Mouse (Mus musculus): ENCODE measurements around the gene Lrrc61. TPM values are rescaled to one million over a fixed set of nuclear protein-coding genes. Genes with fewer than 3 reads are reported as not detected.
A peak's percentile ranks its signal among the peaks of the same experiment; 100 is the strongest.

The Lrrc61 gene
- total RNA-seq, 2 experiments from 2014 or later: 13.2 to 15.4 TPM

DNA sequence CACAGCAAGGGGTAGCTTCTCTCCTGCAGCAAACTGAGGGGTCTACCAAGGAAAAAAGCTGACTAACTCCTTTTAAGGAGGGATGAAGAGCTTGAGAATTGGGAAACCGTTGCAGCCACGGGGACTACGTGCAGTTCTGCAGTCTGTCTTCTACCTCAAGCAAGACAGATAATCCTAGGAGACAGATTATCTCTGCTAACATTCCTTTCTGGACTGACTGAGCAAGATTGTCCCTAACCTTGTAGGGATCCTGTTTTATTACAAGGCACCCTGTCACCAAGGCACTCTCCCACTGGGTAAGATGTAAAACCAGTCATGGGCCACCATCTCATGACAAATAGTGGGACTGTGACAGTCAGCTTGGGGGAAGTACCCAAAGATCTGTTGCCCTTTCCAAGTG, 26.7 kb downstream of the Lrrc61 start:
- intact Hi-C loops (cut with DNase I; ENCODE audit: low total_unique reads): loop anchor here (5.0 kb wide), 1 partner anchor 61 kb away; no protein-coding TSS in a partner anchor
- no peak for DNase-seq

DNA sequence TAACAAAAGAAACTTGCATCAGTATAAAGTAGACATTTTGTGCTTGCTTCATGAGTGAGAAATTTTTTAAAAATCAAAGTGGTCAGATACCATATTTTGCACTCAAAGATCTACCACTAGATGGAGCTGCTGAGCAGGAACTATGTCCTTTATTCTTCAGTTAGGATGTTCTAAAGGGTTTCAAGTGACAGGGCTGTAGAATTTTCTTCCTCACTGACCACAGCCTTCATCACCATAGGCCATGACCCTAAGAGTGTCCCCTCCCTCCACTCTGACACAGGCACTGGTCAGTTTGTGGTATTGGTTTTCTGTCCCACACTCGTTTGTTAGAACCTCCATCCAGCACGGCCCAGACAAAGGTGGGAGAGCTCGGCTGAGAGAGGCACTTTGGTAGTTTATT, 27.4 kb downstream of the Lrrc61 start:
- intact Hi-C loops (cut with DNase I; ENCODE audit: low total_unique reads): loop anchor here (5.0 kb wide), 1 partner anchor 60 kb away; no protein-coding TSS in a partner anchor
- no peak for DNase-seq

DNA sequence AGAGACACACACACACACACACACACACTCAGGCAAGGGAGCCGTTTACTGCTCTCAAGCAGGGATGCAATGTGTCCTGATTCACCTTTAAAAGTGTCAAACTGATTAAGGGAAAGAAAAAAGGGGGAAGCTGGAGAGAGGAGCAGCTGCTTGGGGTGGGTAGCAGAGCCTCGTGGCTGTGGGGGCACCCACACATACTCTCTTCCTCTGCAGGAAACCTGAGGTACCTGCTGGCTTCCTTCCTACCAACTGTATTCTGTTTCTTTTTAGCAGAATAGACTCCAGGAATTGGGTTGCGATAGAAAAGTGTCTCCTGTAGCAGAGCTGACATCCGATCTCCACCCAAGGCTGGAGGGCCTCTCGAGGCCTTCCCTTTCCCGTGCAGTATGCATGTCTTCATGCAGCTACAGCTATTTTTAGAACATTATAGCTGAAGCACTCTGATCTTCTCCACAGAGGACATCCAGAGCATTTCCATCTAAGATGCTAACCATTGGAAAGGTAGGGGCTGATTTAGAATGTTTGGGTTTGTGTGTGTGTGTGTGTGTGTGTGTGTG, 34.7 kb downstream of the Lrrc61 start, which contains the start of gene Gm45021:
Gene Gm45021, plus strand, starts transcription at position 417 of the 557 bp plus-strand sequence.
- intact Hi-C loops (cut with DNase I; ENCODE audit: low total_unique reads): no loop called here
- DNase-seq: no peak

DNA sequence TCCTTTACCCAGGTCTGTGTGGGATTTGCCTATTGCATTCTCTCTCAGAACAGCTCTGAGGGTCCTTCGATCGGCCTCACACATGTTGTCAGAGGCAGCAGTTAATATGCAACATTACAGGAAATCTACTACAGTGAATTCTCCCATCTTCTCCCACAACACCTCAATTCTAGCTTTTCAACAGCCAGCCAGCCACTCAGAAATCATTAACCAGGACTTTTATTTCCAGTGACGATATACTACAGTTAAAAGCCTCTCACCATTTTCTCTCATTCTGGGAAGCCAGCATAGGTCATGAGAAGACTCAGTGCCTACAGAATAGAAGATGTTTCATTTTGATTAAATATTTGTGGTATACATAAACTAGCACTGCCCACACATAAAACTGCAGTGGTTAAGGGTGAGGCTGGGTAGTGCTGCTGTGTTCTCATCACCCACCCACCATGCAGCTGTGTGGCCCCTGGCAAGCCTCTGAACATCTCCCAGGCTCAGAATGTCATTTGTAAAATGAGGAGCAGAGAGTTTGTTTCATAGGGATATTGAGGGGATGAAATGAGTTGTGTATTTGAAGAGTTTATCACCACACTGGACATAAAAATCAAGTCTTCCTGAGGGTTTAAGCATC, 36.7 kb downstream of the Lrrc61 start:
- intact Hi-C loops (cut with DNase I; ENCODE audit: low total_unique reads): loop anchor here (5.0 kb wide), 1 partner anchor 44 kb away; no protein-coding TSS in a partner anchor

DNA sequence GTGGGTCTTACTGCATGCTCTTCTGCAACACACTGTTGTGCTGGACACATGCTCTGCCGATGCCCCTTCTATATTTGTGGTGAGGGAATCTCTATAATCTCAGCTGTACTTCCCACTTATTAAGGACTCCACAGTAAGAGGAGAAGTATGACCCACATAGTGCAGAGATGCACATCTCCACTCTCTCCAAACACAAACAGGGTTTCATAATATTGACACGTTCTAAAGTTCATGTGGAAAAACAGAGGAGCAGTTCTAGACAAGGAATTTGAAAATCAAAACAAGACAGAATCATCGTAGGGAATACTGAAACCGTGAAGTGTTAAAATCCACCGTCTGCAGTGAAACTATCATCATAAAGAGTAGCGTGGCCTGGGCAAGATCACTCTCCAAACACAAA, 37.3 kb downstream of the Lrrc61 start:
- intact Hi-C loops (cut with DNase I; ENCODE audit: low total_unique reads): loop anchor here (5.0 kb wide), 1 partner anchor 45 kb away; no protein-coding TSS in a partner anchor
- no peak for DNase-seq

More for the DNA sequence above, 36.7 kb downstream of the Lrrc61 start:
- DNase-seq: no peak

DNA sequence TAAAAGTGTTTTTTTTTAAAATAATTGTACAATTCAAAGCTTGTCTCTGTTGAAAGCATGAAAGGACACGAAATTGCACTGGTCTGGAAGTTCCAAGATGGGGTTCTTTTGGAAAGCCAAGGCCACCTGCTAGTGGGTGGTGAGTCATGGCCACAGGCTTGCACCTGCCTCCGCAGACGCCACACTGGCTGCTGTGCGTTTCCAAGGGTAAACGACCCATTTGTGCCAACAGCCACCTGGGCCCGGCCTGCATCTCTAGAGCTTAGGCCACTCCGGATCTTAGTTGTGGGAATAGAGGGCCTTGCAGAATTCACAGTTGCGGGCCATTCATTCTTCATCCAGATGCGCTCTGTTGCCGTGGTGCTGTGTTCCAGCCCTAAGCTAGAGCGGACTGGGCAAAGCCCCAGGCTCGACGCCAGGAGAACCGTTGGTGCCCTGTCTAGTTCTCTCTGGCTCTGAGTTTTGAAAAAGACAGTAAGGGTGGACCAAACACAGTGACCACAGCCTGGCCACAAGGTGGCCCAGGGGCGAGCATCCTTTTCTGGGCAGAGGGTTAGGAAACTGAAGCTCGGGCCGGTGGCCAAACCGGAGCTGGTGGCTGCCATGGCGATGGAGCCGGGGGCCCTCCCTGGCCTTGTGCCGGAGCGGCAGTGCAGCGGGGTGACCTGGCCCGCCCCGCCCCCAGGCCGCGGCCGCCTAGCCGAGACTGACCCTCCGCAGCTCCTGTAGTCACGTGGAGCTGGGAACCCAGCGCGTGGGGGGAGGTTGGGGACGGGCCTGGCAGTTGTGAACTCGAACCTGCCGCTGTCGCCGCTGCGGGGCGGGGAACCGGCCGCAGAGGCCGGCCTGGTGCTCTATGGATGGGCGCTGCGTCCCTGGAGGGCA, 38.8 kb downstream of the Lrrc61 start, which contains the start of the genes Repin1 and Gm44965:
Gene Repin1, plus strand, starts transcription at position 726 of the 885 bp plus-strand sequence.
Gene Gm44965, plus strand, starts transcription at position 784 of the 885 bp plus-strand sequence.
- intact Hi-C loops (cut with DNase I; ENCODE audit: low total_unique reads): loop anchor here (5.0 kb wide), 1 partner anchor 46 kb away; no protein-coding TSS in a partner anchor
- peak; percentile 96 for DNase-seq

DNA sequence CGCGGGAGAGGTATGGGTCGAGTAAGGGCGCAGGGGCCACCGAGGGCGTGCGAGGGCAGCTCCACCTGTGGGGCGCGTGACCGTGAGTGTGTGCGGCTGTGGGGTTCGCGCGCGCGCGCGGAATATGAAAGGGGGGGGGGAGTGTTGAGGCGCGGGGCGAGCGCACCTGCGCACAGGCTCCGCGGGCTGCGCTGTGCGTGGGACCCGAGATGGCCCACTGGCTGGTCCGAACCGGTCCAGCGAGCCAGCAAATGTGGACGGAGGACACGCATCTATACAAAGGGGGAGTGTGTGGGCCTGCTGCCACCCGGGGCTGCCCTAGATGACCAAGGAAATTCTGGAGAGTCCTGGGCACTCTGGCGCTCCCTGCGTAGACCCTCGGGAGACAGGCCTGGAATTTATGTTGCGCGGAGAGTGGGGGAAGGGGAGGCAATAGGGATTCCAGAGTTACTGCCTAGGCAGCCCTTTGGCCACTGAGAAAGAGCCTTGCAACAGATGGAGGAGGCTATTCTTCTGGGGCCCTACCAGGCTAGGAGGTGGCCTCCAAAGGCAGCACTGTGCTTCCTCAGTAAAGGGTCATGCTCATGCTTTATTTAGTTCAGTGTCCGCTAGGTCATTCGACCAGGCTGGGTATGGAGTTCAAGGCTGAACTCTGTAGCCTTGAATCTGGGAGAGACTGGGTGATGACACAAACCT, 39.6 kb downstream of the Lrrc61 start:
- peak; percentile 34 for DNase-seq
- intact Hi-C loops (cut with DNase I; ENCODE audit: low total_unique reads): loop anchor here (5.0 kb wide), 1 partner anchor 47 kb away; no protein-coding TSS in a partner anchor

DNA sequence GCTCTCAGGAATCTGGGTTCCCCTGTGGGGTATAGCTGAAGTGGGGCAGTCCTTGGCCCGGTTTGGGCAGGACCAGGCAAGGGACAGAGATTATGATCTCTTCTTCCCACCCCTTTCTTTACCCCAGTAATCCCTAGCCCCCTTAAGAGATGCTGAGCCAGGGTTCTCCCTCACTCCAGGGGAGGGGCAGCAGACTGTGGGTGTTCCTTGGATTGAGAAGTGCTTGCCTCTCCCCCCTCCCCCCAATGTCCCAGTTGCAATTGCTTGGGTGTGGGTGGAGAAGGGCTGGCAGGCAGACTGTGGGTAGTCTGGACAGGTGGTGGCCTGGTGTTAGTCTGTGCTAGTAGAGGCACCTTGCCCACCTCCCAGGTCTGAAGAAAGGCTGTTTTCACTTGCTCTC, 40.7 kb downstream of the Lrrc61 start:
- intact Hi-C loops (cut with DNase I; ENCODE audit: low total_unique reads): no loop called here
- DNase-seq: peak; percentile 9

DNA sequence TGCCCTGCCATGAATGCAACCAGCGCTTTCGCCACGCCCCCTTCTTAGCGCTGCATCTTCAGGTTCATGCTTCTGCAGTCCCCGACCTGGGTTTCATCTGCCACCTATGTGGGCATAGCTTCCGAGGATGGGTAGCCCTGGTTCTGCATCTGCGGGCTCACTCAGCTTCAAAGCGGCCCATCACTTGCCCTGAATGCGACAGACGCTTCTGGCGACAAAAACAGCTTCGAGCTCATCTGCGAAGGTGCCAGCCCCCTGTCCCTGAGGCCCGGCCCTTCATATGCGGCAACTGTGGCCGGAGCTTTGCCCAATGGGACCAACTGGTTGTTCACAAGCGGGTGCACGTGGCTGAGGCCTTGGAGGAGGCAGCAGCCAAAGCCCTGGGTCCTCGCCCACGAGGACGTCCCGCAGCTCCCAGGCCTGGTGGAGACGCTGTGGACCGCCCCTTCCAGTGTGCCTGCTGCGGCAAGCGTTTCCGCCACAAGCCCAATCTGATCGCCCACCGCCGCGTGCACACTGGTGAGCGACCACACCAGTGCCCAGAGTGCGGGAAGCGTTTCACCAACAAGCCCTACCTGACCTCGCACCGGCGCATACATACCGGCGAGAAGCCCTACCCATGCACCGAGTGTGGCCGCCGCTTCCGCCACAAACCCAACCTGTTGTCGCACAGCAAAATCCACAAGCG, 42.1 kb downstream of the Lrrc61 start:
- intact Hi-C loops (cut with DNase I; ENCODE audit: low total_unique reads): no loop called here
- no peak for DNase-seq

DNA sequence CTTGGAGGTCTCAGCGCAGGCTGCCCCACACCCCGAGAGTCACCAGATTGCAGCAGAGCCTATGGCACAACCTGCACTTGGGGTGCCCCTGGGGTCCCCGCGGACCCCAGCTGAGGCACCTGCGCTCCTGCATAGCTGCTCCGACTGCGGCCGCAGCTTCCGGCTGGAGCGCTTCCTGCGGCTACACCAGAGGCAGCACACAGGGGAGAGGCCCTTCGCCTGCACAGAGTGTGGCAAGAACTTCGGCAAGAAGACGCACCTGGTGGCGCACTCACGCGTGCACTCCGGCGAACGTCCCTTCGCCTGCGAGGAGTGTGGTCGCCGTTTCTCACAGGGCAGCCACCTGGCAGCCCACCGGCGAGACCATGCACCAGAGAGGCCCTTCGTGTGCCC, 42.6 kb downstream of the Lrrc61 start:
- DNase-seq: no peak
- intact Hi-C loops (cut with DNase I; ENCODE audit: low total_unique reads): no loop called here

DNA sequence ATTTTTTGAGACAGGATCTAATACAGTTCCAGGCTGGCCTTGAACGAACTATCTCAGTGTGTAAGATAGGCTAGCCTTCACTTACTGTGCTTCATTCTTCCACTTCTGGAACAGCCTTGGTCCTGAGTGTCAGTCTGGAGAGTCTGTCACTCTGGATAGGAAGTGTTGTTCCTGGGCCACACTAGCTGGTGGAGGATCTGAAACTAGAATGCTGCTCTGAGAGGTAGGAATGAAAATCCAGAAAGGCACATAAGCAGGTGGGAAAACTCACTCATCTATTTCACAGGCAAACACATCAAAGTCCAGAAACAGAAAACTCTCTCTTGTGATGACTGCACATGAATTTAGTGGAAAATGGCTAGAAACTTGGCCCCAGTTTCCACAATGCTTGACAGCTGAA, 46.0 kb downstream of the Lrrc61 start:
- intact Hi-C loops (cut with DNase I; ENCODE audit: low total_unique reads): no loop called here
- no peak for DNase-seq

DNA sequence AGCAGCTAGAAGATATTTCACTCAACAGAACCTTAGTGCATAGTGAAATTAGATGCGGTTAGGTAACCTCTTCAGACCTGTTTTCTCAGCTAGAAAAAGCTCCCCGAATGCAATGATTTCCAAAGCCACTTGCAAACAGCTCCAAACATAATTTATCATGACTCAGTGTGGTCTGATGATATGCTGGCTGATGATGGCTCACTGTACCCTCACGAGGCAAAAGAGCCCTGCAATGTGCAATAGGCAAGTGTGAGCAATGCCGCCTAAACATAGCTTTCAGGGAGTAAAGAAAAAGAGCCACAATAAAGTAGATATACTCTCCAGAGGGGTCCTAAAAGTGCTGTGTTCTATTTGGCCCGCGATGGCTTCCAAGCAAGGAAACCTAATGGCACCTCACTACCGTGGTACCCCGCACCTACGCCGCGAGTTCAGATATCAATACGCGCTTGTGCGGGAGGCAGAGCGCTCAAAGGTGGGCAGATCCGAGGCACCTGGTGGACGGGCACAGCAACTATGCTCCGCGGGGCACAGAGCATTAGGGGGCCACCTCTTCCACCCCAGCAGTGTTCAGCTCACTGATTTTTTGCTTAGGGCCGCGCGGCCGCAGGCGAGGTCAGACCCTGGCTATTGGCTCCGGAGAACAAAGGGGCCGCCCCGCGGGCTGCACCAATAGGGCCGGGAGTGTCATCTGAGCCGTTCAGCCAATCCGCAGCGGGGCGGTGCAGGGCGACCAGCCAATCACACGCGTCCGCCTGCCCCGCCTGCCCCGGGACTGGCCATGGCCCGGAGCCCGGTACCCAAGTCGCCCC, 46.9 kb downstream of the Lrrc61 start, which contains the start of gene Zfp775:
Gene Zfp775, plus strand, starts transcription at position 793 of the 809 bp plus-strand sequence.
- intact Hi-C loops (cut with DNase I; ENCODE audit: low total_unique reads): no loop called here

DNA sequence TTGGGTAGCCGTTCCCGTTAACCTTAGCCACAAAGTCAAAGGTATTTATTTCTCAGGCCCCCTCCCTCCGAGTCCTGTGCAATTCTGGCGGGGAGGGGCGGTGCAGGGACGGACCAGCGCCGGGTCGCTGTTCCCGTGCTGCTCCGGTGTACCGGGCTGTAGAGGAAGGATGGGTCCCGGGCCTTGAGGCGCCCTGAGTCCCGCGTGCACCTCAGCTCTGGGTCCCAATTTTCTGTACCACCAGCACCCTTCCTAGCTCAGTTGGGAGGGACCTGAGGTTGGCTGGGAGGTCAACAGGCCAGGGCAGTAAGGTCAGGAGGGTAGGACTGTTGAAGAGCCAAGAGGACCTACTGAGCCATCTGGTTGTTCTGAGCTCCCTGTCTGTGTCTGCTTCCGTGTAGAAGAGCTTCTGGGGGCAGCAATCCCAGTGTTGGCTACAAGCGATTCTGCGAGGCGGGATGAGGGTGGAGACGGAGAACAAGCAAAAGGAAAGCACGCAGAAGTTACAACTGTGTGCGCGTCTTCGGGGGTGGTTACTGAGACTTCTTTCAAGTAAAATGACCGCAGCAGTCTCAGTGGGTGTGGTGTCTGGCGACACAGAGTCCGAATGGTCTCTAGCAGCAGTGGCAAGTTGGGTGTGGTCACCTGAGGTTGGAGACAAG, 47.6 kb downstream of the Lrrc61 start:
- DNase-seq: peak; percentile 27
- intact Hi-C loops (cut with DNase I; ENCODE audit: low total_unique reads): no loop called here

More for the DNA sequence above, 46.9 kb downstream of the Lrrc61 start, which contains the start of gene Zfp775:
- DNase-seq: peak; percentile 99

DNA sequence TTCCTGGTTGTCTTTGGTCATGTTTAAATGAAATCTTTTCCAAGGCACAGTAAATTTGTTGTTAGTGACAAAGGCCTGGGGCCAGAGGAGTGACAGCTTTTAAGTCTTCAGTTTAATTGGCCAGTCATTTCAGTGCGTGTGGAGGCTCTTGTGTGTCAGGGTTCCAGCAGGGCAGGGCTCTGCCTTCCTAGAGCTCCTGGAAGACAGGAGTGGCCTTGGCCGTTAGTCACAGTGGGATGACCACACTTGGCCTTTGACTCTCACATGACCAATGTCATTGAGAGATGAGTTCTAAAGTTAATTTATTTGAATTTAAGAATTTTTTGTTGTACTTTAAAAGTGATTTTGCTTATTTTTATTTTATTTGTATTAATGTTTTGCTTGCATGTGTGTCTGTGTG, 53.5 kb downstream of the Lrrc61 start:
- no peak for DNase-seq
- intact Hi-C loops (cut with DNase I; ENCODE audit: low total_unique reads): no loop called here

DNA sequence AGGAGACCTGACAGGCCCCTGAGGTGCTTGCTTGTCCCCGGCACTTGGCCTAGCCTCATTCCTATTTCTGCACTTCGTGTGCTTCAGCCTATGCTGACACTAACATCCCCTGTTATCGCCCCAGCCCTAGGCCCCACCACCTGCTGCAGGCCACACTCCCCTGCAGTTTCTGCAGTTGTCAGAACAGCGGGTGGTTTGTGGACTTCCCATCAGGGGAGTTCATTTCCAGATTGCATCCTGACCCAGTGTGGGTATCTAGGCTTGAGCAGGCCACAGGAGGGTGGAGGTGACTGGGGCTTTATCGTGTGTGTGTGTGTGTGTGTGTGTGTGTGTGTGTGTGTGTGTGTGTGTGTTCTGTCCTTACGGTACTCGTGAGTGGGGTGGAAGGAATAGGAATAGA, 54.9 kb downstream of the Lrrc61 start:
- DNase-seq: no peak
- intact Hi-C loops (cut with DNase I; ENCODE audit: low total_unique reads): no loop called here

DNA sequence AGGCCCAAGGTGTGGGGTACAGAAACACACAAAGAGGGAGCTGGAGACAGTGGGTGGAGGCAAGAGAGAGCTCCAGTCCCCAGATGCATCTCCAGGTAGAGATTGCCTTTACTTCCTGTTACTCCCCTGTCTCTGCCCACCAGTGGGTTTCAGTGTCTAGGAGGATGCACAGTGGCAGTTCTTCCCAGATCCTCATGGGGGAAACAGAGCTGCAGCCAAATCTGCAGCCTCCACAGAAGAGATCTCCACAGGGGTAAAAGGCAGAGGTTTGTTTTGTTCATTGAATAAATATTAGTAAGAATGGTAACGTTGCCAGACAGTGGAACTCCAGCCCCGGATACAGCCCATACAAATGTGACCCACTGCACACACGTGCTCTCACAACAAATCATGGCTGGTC, 56.1 kb downstream of the Lrrc61 start:
- intact Hi-C loops (cut with DNase I; ENCODE audit: low total_unique reads): loop anchor here (2.0 kb wide), 1 partner anchor 30 kb away; no protein-coding TSS in a partner anchor
- no peak for DNase-seq

DNA sequence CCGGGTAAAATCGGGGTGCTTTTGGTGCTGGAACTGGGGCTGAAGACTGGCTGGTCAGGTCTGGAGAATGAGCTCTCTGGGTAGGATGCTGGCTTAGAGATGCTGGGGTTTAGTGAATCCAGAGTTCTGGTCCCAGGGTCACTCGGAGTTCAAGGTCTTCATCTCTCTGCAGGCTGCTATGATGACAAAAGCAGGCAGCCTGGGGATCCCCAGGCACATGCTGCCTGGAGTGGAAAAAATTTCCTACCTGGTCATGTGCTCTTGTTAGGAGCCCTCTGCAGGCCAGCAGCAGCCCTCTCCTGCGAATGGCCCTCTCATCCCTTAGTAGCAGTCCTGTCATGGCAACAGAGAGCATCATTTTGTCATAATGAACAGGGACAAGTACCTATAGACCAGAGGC, 58.9 kb downstream of the Lrrc61 start:
- intact Hi-C loops (cut with DNase I; ENCODE audit: low total_unique reads): no loop called here

More for the DNA sequence above, 58.9 kb downstream of the Lrrc61 start:
- DNase-seq: no peak

Measured in gastrocnemius, postnatal 14 days (tissue).